Mouse (Mus musculus) embryonic stem cell, embryonic (primary cell): Measurements from ENCODE around the gene Fcgr2b.

Experiments
- CTCF ChIA-PET, 4 experiments: fragments of 300-600 bp in 2 of 4; fragments of 350-600 bp in 2 of 4; sonication (Branson Sonifier 250); formaldehyde crosslinking; loops; one replicate each; lab custom pipeline; 2022; ENCODE audit warnings: inconsistent platforms in 2 of 4; lab: Charles Lee
- POLR2A ChIA-PET, 4 experiments: fragments of 300-600 bp in 2 of 4; fragments of 350-600 bp in 2 of 4; sonication (Branson Sonifier 250); formaldehyde crosslinking; loops; one replicate each; lab custom pipeline; 2022; ENCODE audit warnings: antibody characterized with exemption in 4 of 4, inconsistent platforms in 1 of 4; lab: Charles Lee

Fcgr2b gene

GRCm38 (mm10) chr1:170911907-170912660 lies 64.3 kb downstream of the Fcgr2b start:
- ChIA-PET POLR2A (no interaction called here), CTCF (interaction anchor here in 2 of 4 experiments (0.9 to 2.4 kb wide), 2 partner anchors 11 to 20 kb away, joined by 3 to 6 read pairs; no protein-coding TSS in a partner anchor)
